Mouse (Mus musculus) layer of hippocampus, postnatal 36 days (tissue): ENCODE measurements around the gene Trp53. TPM values are rescaled to one million over a fixed set of nuclear protein-coding genes. Genes with fewer than 3 reads are reported as not detected.

Source experiments
- DNase-seq, 2 experiments: peaks; one replicate each; pipeline ENCODE4 v3.0.0; 2022
- microRNA-seq, 2 experiments: library from miRNA; unstranded; fragments of <30 nt; microRNA quantifications; one replicate each; pipeline ENCODE4 v1.2.0; 2021
- total RNA-seq, 2 experiments: library from RNA; stranded (reverse); gene quantifications; 2 replicates each; pipeline ENCODE4 v1.2.3; 2021

Gene Trp53
- total RNA-seq, 2 experiments from 2014 or later = 25.4 to 27.4 TPM

DNA sequence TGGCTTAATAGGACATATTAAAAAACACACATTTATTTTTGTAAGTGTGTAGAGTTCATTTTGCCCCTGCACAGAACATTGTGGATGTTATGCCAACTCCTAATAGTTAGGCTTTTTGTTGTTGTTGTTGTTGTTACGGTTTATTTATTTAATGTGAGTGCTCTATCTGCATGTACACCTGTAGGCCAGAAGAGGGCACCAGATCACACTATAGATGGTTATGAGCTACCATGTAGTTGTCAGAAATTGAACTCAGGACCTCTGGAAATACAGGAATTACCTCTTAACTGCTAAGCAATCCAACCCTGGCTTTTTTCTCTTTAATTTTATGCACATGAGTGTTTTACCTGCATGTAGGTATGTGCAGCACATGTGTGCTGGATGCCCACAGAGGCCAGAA, 49.6 kb downstream of the Trp53 start:
- no peak for DNase-seq

DNA sequence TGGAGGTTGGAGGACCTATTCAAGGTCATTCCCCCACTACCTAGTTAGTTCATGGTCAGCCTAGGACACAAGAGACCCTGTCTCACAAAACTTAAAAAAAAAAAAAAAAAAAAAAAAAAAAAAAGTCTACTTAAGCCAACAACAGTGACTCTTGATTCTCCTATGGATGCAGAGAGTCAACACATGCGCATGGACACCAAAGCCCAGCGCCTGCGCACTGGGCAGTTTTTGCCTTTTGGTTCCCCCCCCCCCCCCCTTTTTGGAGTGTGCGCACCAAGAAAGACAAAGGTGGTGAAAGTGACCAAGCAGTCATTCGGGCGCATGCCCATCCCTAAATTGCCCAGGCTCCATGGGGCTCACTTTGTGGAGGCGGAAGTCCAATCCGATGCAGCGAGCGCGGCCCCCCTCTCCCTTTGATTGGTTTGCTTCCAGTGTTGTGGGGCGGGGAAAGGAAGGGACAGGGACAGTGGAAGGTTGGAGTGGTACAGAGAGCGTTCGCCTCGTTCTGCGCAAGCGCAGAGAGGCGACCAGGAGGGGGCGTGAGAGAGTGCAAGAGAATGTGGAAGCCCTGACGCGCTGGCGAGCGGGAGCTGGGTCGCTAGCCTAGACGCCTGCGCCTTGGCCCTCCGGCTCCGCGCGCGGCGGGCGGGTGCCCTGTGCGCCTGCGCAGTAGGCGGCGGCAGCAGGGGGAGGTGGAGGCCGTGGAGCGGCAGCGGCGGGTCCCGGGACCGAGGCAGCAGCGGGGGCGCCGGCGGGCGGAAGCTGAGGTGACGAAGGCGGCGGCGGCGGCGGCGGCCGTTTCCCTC, 52.3 kb downstream of the Trp53 start, which contains the start of gene Fxr2:
Gene Fxr2 (plus strand): TSS at position 707 of the 806 bp plus-strand sequence.
- DNase-seq = peak; percentile 100

DNA sequence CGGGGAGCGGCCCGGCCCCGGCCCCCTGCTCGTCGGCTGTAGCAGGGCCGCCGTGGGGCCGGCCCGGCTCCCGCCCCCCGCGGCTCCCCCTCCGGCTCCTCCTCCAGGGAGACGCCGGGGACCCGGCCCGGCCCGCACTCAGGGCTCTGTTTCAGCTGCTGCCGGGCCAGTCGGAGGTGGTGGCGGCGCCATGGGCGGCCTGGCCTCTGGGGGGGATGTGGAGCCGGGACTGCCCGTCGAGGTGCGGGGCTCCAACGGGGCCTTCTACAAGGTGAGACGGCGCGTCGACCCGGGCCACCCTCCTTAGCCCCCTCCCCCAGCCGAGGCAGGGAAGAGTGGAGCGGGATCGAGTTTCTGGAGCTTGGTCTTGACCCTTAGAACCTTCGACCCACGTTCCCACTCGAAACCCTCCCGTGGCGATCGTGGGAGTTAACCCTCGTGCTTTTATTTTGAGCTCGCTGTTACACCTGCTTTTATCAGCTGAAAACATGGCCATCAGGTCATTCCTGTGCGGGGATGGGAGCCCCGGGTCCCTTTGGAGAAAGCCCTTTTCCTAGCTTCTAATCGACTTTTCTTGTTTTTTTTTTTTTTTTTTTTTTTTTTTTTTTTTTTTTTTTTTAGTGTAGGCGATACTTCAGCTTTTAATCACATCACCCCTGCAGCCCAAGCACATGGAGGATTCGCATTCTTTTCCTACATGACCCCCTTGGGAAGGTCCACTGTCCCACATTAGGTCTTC, 53.1 kb downstream of the Trp53 start:
- DNase-seq = peak in 1 of 2 experiments; percentile 53

DNA sequence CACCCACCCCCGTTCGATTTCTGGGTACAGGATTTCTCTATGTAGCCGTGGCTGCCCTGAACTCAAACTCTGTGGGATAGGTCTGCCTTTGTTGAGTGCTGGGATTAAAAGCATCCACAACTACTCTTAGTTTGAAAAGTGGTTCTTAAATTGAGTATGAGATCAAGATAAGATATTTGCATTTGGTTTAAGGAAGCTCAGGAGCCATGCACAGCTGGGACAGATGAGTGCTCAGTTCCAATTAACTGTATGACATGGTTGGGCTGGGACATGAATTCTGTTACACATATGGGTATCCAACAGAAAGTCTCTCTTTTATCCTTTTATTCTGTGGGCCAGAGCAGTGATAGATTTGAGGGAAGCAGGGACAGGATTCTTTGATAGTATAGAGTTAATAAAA, 55.3 kb downstream of the Trp53 start:
- DNase-seq = no peak

Small RNAs within 50 kb of the gene (microRNA-seq; reads per million reads assigned to microRNA genes)
- gene Mir467f = 0 reads per million in 2 experiments

Other genes starting within 250 kb of the Trp53 start
- 100 to 1,000 TPM; 111 to 119 TPM for gene Rnf227, start 239.9 kb upstream of the Trp53 start, total RNA-seq
- gene Chd3, start 211.0 kb upstream of the Trp53 start, total RNA-seq = 100 to 1,000 TPM; 537 to 553 TPM
- gene Naa38, start 184.9 kb upstream of the Trp53 start, total RNA-seq = 100 to 1,000 TPM; 117 to 118 TPM
- gene Cyb5d1, start 184.7 kb upstream of the Trp53 start, total RNA-seq = 10 to 100 TPM; 44.6 to 48.6 TPM
- 1 to 10 TPM; 1.8 to 2.6 TPM for gene Tmem88, start 182.1 kb upstream of the Trp53 start, total RNA-seq
- gene Kdm6b, start 166.7 kb upstream of the Trp53 start, total RNA-seq = 10 to 100 TPM; 32.0 to 41.6 TPM
- gene Dnah2, start 31.2 kb upstream of the Trp53 start, total RNA-seq = 1 to 10 TPM; 5.4 to 5.9 TPM
- 100 to 1,000 TPM; 120 to 121 TPM for gene Efnb3, start 20.2 kb upstream of the Trp53 start, total RNA-seq
- 10 to 100 TPM; 11.8 to 14.3 TPM for gene Wrap53, start 104 bp upstream of the Trp53 start, total RNA-seq
- gene Atp1b2, start 25.6 kb downstream of the Trp53 start, total RNA-seq = 100 to 1,000 TPM; 400 to 418 TPM
- not detected for gene Shbg, start 37.5 kb downstream of the Trp53 start, total RNA-seq
- gene Sat2, start 41.7 kb downstream of the Trp53 start, total RNA-seq = 10 to 100 TPM; 11.7 to 13.7 TPM
- 100 to 1,000 TPM; 147 to 153 TPM for gene Fxr2, start 52.6 kb downstream of the Trp53 start, total RNA-seq
- gene Sox15, start 75.0 kb downstream of the Trp53 start, total RNA-seq = not detected
- 10 to 100 TPM; 55.0 to 58.8 TPM for gene Mpdu1, start 82.3 kb downstream of the Trp53 start, total RNA-seq
- 10 to 100 TPM; 11.9 to 13.5 TPM for gene Cd68, start 85.8 kb downstream of the Trp53 start, total RNA-seq
- gene Eif4a1, start 92.1 kb downstream of the Trp53 start, total RNA-seq = 100 to 1,000 TPM; 352 to 354 TPM
- gene Senp3, start 101.7 kb downstream of the Trp53 start, total RNA-seq = 100 to 1,000 TPM; 101 to 122 TPM
- 1 to 10 TPM; 2.1 to 3.1 TPM for gene Tnfsf13, start 105.4 kb downstream of the Trp53 start, total RNA-seq
- gene Tnfsf12, start 115.5 kb downstream of the Trp53 start, total RNA-seq = 1 to 10 TPM; 8.2 to 8.8 TPM
- 1 to 10 TPM in 1 of 2 experiments, under 1 TPM in 1; 0.90 to 1.2 TPM for gene Tnfsfm13, start 115.7 kb downstream of the Trp53 start, total RNA-seq
- gene Polr2a, start 178.3 kb downstream of the Trp53 start, total RNA-seq = 10 to 100 TPM; 61.2 to 61.3 TPM
- gene Slc35g3, start 181.6 kb downstream of the Trp53 start, total RNA-seq = not detected
- gene Zbtb4, start 185.6 kb downstream of the Trp53 start, total RNA-seq = 100 to 1,000 TPM; 116 to 126 TPM
- gene Chrnb1, start 215.6 kb downstream of the Trp53 start, total RNA-seq = 1 to 10 TPM in 1 of 2 experiments, under 1 TPM in 1; 0.72 to 1.3 TPM
- gene Fgf11, start 221.5 kb downstream of the Trp53 start, total RNA-seq = 10 to 100 TPM; 29.2 to 31.6 TPM
- under 1 TPM in 1 of 2 experiments, not detected in 1; 0.17 TPM for gene Tmem102, start 225.3 kb downstream of the Trp53 start, total RNA-seq
- not detected for gene Gm39566, start 234.9 kb downstream of the Trp53 start, total RNA-seq
- not detected for gene Spem2, start 238.1 kb downstream of the Trp53 start, total RNA-seq
- under 1 TPM; 0.57 to 0.63 TPM for gene Spem1, start 241.8 kb downstream of the Trp53 start, total RNA-seq